In genomic region chr5:114286102-114286501, GRCm38 (mm10) we compare ENCODE assay signal across 1 mouse cellular context.
TF ChIP-seq lines count a peak whose summit lies in the region.

No protein-coding gene starts in this region.

TF ChIP-seq in MEL, 35 proteins besides CTCF, POLR2A, EP300 and RAD21:
- TF ChIP-seq USF1 (IDR thresholded peaks at IDR 0.05; ENCODE audit: low read depth, low read length): no peak
- TF ChIP-seq SMC3 (IDR thresholded peaks at IDR 0.05; ENCODE audit: low read depth, low read length): peak; percentile 46
TF ChIP-seq in MEL: peak in this region for 1.
